Mouse (Mus musculus) limb, embryonic 13.5 days (tissue): ENCODE measurements around the gene Akt3. TPM values are rescaled to one million over a fixed set of nuclear protein-coding genes. Genes with fewer than 3 reads are reported as not detected.

Experiments used
- ATAC-seq: fragments of 200-750 bp; cut with Nextera tagmentation; 2 replicates; pipeline ENCODE4 v1.8.0; 2017; ENCODE audit warnings: low read depth, moderate number of reproducible peaks, moderate TSS enrichment; ENCODE audit not compliant: low FRiP score
- H3K27ac ChIP-seq: fragments of 300-500 bp; sonication (generic); 2 replicates; pipeline ENCODE4 v1.5.1; 2015; ENCODE audit warnings: inconsistent platforms, mild to moderate bottlenecking, moderate library complexity
- H3K27me3 ChIP-seq: fragments of 300-500 bp; sonication (generic); 2 replicates; pipeline ENCODE4 v1.6.1; 2015; ENCODE audit warnings: mild to moderate bottlenecking, inconsistent platforms
- H3K36me3 ChIP-seq: fragments of 300-500 bp; sonication (generic); 2 replicates; pipeline ENCODE4 v1.6.1; 2015; ENCODE audit warnings: inconsistent platforms, mild to moderate bottlenecking, moderate library complexity
- H3K4me1 ChIP-seq: fragments of 300-500 bp; sonication (generic); 2 replicates; pipeline ENCODE4 v1.6.1; 2015; ENCODE audit warnings: inconsistent platforms
- H3K4me2 ChIP-seq: fragments of 300-500 bp; sonication (generic); replicated peaks from 2 replicates; pipeline ENCODE4 v1.6.1; 2015; ENCODE audit warnings: inconsistent platforms, mild to moderate bottlenecking, moderate library complexity
- H3K4me3 ChIP-seq: fragments of 300-500 bp; sonication (generic); 2 replicates; pipeline ENCODE4 v1.5.1; 2015; ENCODE audit warnings: moderate library complexity, mild to moderate bottlenecking, inconsistent platforms
- H3K9ac ChIP-seq: fragments of 300-500 bp; sonication (generic); 2 replicates; pipeline ENCODE4 v1.6.1; 2015; ENCODE audit warnings: mild to moderate bottlenecking, inconsistent platforms
- H3K9me3 ChIP-seq: fragments of 300-500 bp; sonication (generic); 2 replicates; pipeline ENCODE4 v1.6.1; 2016; ENCODE audit warnings: inconsistent platforms
- WGBS: fragments of 180-500 bp; shearing (Covaris S2); methylation state at CpG from one replicate; pipeline ENCODE4 v1.1.7; 2015; 5-methylcytosine and 5-hydroxymethylcytosine counted together
- polyA plus RNA-seq: library from polyadenylated mRNA; unstranded; fragments of >200 nt; fragmentation: Nextera tagmentation; extraction: Ambion mirVana; gene quantifications from 2 replicates; pipeline ENCODE4 v1.2.1, GENCODE M21; 2015

Akt3 gene
- polyA plus RNA-seq = 6.8 and 7.1 TPM in 2 replicates

DNA sequence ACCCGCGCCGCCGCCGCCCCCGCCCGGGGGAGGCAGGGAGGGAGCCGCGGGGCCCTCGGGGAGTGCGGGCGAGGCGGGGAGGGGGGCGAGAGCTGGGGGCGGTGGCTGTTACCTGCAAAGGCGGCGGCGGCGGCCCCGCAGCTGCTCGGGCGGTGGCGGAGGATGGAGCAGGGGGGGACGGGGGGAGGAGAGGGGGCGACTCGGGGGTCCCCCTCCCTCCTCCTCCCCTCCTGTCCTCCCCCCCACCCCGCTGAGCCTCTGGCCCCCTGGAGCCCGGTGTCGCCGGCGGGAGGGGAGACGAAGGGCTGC is at the start of gene Akt3:
Akt3 (minus strand) TSS at position 170 of the 309 bp plus-strand sequence.
- peak; percentile 26 for ATAC-seq
- WGBS = 0% methylated on average over 3 of the region's 32 CpGs
- H3K4me1 ChIP-seq = peaks cover 30% of the 10 kb centered on the region

DNA sequence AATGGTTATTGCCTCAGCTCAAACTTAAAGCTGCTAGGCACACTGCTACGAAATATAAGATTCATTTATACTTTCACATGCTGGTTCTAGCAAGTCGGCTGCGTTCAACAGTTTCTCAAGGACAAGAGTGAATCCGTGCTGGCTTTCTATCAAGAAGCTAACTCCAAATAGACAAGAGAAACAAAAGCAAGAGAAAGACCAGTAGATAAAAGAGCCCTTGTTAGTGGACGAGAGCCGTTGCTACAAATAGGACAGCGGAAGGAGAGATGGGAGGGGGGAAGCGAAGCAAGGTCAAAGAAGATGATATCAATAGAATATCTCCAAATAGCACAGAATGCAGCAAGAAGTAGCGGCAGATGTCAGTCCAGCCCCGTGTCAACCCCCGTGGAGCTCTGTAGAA is 49.5 kb upstream of the Akt3 start:
- Histone ChIP-seq H3K4me1 (no peaks in the 10 kb centered on the region), H3K4me2 (no peak overlapping the region), H3K27me3 (no peaks in the 10 kb centered on the region), H3K36me3 (no peaks in the 10 kb centered on the region), H3K4me3 (no peak overlapping the region), H3K9ac (no peak overlapping the region), H3K9me3 (no peaks in the 10 kb centered on the region), H3K27ac (no peak overlapping the region)
- no peak for ATAC-seq
- 88% methylated on average over 11 of the region's 11 CpGs for WGBS

More for the DNA sequence above, at the start of gene Akt3:
- peak within 1 kb of the TSS; percentile 86 for H3K4me2 ChIP-seq
- H3K9ac ChIP-seq = peak within 1 kb of the TSS; percentile 86
- H3K36me3 ChIP-seq = no peaks in the 10 kb centered on the region
- peak within 1 kb of the TSS; percentile 85 for H3K4me3 ChIP-seq
- H3K27ac ChIP-seq = peak within 1 kb of the TSS; percentile 95
- no peaks in the 10 kb centered on the region for H3K9me3 ChIP-seq
- no peaks in the 10 kb centered on the region for H3K27me3 ChIP-seq

DNA sequence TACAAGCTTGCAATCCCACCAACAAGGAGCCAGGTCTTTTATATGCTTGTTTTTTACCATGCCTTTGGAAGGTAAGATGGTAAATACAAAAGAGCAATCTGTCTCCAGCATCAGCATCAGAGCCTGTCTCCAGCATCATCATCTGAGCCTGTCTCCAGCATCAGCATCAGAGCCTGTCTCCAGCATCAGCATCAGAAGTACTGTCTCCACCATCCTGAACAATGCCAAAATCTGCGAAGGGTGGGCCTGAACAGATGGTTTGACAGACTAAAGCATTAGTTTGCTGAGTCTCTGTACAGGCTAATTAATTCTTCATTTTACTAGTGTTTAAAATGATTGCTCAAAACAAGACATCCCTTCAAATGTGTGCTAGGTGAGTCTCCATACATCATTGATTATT is 40.2 kb upstream of the Akt3 start:
- no peak overlapping the region for H3K27ac ChIP-seq
- no peak for ATAC-seq
- no peak overlapping the region for H3K4me3 ChIP-seq
- no peak overlapping the region for H3K4me2 ChIP-seq
- WGBS = 93% methylated on average over 1 of the region's 1 CpGs
- no peaks in the 10 kb centered on the region for H3K27me3 ChIP-seq
- no peaks in the 10 kb centered on the region for H3K9me3 ChIP-seq
- no peaks in the 10 kb centered on the region for H3K36me3 ChIP-seq
- H3K9ac ChIP-seq = no peak overlapping the region
- H3K4me1 ChIP-seq = no peaks in the 10 kb centered on the region; the same call in 1 of the 2 replicates

DNA sequence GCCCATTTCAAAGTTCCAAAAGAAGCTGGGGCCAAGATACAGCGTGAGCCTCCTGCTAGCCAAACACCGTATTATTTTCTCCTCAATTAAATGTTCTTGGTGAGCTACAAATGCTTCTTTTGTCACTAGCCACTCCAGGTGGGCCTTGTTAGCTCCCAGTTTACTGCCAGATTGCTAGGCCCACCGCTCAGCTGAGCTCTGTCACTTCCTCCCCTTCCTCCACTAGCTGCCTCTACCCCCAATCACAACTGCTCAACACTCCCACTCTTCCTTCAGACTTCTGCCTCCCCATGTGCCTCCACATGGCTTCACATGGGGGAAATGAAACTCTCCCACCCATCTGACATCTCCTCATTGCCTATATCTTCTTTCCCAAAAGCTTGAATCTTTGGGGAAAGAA is 28.8 kb upstream of the Akt3 start:
- Histone ChIP-seq H3K9ac (no peak overlapping the region), H3K4me1 (no peaks in the 10 kb centered on the region), H3K27me3 (no peaks in the 10 kb centered on the region), H3K36me3 (no peaks in the 10 kb centered on the region), H3K4me3 (no peak overlapping the region), H3K9me3 (no peaks in the 10 kb centered on the region), H3K4me2 (no peak overlapping the region), H3K27ac (no peak overlapping the region)
- ATAC-seq = no peak
- 20% methylated on average over 3 of the region's 3 CpGs for WGBS

DNA sequence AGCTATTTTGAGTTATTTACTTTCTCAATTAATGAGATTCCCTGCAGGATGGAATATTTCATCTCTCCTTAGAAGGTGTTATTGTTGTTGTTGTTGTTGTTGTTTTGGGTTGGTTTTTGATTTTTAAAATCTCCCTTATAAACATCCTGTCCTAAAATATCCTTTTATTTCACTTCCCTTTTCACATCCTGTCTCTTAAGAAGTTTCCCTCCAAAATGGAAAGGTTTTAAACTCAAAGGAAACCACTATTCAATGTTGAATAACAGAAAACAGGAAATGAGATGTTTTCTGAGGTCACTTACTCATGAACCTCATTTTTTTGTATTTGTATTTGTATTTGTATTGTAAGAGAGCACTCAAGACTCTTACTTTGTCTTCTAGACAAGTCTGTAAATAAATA is 23.9 kb upstream of the Akt3 start:
- Histone ChIP-seq H3K4me2 (no peak overlapping the region), H3K27me3 (no peaks in the 10 kb centered on the region), H3K9me3 (no peaks in the 10 kb centered on the region), H3K4me1 (no peaks in the 10 kb centered on the region), H3K9ac (no peak overlapping the region), H3K27ac (no peak overlapping the region), H3K4me3 (no peak overlapping the region), H3K36me3 (no peaks in the 10 kb centered on the region)
- no peak for ATAC-seq

DNA sequence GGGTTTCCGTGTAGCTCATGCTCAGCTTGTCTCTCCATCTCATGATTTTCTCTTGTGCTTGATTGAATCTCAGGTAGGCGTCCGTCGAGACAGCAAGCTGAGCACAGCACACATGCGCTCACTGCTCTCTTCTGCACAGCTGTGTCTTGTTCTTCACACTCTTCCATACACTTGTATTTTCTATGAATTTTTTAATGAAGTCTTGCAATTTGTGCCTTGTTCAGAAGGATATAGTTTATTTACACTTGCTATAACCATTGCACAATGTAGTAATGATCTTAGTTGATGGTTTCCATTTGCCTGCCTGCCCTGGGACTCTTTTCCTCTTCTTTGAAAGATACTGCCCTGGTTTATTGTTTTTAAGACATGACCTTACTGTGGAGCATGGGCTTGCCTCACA is 19.4 kb upstream of the Akt3 start:
- H3K36me3 ChIP-seq = no peaks in the 10 kb centered on the region
- H3K4me3 ChIP-seq = no peak overlapping the region
- H3K9me3 ChIP-seq = no peaks in the 10 kb centered on the region
- H3K27me3 ChIP-seq = no peaks in the 10 kb centered on the region
- no peak overlapping the region for H3K9ac ChIP-seq
- no peak overlapping the region for H3K27ac ChIP-seq
- H3K4me1 ChIP-seq = no peaks in the 10 kb centered on the region
- no peak overlapping the region for H3K4me2 ChIP-seq
- ATAC-seq = no peak
- 92% methylated on average over 5 of the region's 5 CpGs for WGBS

DNA sequence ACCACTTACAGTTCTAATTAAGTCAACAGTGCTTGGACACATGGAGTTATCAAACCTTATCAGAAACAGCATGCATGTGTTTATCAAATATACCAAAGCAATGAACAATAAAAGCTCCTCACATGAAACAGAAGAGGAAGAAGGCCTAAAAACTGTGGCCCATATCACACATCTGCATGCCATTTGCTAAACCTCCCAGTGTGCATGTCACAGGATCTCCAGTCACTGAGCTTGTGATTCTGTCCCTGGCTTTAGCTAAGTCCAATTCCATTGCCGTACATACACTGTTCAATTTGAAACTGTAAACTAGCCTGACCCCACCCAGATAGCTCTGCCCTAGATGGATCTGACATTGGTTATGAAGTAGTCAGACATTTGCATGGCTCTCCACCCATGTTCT is 9.6 kb upstream of the Akt3 start:
- Histone ChIP-seq H3K4me1 (no peaks in the 10 kb centered on the region), H3K27ac (no peak overlapping the region), H3K36me3 (no peaks in the 10 kb centered on the region), H3K9ac (no peak overlapping the region), H3K4me3 (no peak overlapping the region), H3K4me2 (no peak overlapping the region), H3K9me3 (no peaks in the 10 kb centered on the region), H3K27me3 (no peaks in the 10 kb centered on the region)
- WGBS = 63% methylated on average over 1 of the region's 1 CpGs
- ATAC-seq = no peak

DNA sequence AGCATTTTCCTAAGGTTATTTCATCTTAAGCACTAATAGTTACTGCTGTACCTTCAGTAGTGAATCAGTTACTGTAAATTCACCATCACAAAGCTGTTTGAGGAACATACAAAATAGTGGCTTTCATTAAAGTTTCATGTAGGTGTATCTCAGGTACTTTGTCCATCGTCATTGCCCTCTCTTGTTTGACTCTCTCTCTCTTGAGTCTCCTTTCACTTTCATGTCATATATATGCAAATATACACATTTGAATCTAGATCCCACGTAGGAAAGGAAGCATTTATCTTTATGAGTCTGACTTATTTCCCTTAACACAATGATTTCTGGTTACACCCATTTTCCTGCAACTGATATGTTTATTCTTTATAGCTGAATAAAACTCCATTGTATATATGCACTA is 4.9 kb upstream of the Akt3 start:
- Histone ChIP-seq H3K9me3 (no peaks in the 10 kb centered on the region), H3K9ac (no peak overlapping the region), H3K27me3 (no peaks in the 10 kb centered on the region), H3K27ac (no peak overlapping the region), H3K4me2 (no peak overlapping the region), H3K4me3 (no peak overlapping the region), H3K4me1 (peaks cover 28% of the 10 kb centered on the region), H3K36me3 (no peaks in the 10 kb centered on the region)
- no peak for ATAC-seq
- 75% methylated on average over 2 of the region's 2 CpGs for WGBS

DNA sequence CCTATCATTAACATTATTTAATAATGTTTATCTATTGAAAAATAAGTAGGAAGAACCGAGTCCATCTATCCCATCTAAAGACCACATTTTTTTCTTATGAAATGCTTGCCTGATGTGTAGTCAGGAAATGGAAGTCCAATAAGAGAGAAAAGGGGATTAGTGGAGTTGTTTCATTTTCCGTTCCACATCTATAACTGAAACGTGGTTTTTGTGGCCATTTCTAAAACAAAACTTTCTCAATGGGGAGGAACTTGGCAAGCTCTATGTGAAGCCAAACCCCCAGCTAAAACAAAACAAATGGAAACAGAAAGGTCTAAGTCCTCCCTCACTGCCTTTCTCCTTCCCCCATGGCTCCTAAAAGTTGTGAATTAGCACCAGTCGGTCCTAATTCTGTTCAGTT is 2.8 kb upstream of the Akt3 start:
- no peaks in the 10 kb centered on the region for H3K27me3 ChIP-seq
- no peaks in the 10 kb centered on the region for H3K9me3 ChIP-seq
- H3K27ac ChIP-seq = no peak overlapping the region
- 0 out of 2 replicates have a peak overlapping the region, but pooled peaks have one; percentile 11 for H3K4me2 ChIP-seq
- no peak overlapping the region for H3K9ac ChIP-seq
- no peaks in the 10 kb centered on the region for H3K36me3 ChIP-seq
- ATAC-seq = no peak
- H3K4me3 ChIP-seq = no peak overlapping the region
- H3K4me1 ChIP-seq = peaks cover 30% of the 10 kb centered on the region
- 35% methylated on average over 4 of the region's 4 CpGs for WGBS

DNA sequence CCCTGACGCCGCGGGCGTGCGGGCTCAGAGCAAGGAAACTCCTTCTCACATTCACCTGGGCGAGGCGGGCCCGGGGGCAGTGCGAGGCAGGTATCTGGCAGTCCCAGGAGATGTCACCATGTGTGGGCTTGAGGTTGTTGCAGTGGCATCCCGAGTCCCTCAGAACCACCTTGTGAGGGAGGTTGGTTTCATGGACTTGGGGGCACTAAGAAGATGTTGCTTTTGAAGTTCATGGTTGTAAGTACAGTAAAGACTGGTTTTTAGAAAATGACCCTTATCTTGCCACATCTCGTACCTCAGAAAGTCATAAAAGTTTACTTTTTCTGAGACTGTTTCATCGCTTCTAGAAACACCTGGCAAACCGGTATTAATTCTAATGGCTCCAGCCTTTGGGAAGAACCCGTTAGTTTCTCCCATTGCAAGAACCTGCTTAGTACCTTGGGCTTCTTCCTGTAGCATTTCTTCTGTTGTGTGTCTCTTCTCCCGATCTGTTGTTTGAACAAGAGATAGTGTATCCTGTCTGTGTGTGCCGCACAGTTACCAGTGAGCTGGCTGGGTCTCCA is 1.1 kb upstream of the Akt3 start:
- H3K9me3 ChIP-seq = no peaks in the 10 kb centered on the region
- H3K36me3 ChIP-seq = no peaks in the 10 kb centered on the region
- H3K4me1 ChIP-seq = peaks cover 30% of the 10 kb centered on the region
- ATAC-seq = no peak
- WGBS = 18% methylated on average over 16 of the region's 16 CpGs
- H3K4me2 ChIP-seq = peak overlapping the region; percentile 86
- peak overlapping the region; percentile 85 for H3K4me3 ChIP-seq
- H3K9ac ChIP-seq = peak overlapping the region; percentile 86
- no peaks in the 10 kb centered on the region for H3K27me3 ChIP-seq
- peak overlapping the region; percentile 95 for H3K27ac ChIP-seq

DNA sequence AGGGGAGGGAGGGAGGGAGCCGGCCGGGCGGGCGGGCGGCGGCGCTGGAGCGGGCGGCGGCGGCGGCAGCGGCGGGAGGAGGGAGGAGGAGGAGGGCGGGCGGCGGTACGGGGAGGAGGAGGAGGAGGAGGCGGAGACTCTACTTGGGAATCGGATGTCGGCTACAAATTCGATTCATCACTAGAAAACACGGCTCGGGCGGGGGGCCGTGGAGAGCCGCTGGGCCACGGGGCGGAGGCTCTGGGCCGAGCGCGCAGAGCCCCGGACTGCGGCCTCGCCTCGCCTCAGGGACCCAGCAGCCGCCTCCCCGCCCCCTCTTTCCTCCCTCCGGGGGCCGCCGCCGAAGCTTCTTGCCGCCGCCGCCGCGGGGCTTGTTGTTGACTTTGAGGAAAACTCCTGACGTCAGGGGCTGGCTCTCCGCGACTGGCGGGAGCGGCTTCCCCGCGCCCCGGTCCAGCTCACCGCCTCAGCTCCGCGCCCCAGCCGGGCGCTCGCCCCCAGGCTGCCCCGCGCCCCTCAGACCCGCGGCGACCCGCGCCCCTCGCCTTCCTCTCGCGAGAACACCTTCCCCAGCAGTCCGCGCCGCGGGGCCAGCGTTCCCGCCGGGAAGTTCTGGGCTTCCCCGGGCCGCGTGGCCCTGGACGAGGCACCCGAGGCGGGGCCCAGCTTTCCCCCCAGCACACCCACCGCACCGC is 487 bp upstream of the Akt3 start:
- H3K9ac ChIP-seq = peak overlapping the region; percentile 86

DNA sequence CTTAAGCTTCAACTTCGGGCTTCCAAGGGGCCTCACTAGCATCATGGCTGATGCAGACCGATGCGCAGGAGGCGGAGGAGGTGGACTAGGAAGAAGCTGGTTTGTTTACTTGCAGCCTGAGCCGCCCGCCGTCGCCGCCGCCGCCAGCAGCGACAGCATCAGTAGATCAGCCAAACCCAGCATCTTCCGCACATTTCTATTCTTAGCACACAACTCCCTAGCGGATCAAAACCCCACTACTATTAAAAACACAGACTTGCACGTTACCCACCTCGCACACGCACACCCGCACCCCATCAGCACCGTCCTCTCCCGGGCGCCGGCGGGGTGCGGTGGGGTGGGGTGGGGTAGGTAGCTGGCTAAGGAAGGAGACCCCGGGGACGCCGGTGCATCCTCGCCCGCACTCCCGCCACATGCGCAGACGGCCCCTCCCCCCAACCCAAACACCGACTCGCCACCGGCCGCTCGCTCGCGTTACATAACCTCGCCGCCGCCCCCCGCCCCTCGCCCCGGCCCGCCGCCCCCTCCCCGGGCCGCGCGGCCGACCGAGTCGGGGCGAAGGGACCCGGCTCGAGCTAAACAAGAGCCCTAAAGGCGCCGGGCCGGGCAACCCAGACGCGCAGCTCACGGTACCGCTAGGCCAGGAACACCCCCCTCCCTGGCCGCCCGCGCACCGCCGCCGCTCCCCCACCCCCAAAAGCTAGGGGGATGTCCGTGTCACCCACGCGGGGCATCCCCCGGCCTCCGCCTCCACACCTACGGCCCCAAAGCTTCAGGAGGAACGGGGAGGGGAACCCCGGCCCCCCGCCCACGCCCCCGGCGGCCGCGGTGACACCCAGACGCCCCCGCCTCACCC is 597 bp downstream of the Akt3 start:
- H3K4me3 ChIP-seq = peak overlapping the region; percentile 85
- under 1% methylated on average over 56 of the region's 86 CpGs for WGBS
- H3K36me3 ChIP-seq = no peaks in the 10 kb centered on the region
- H3K9me3 ChIP-seq = no peaks in the 10 kb centered on the region
- H3K27ac ChIP-seq = peak overlapping the region; percentile 95
- H3K9ac ChIP-seq = peak overlapping the region; percentile 86
- H3K4me1 ChIP-seq = peaks cover 30% of the 10 kb centered on the region
- H3K27me3 ChIP-seq = no peaks in the 10 kb centered on the region
- peak overlapping the region; percentile 86 for H3K4me2 ChIP-seq
- peak; percentile 29 for ATAC-seq

More for the DNA sequence above, 487 bp upstream of the Akt3 start:
- Histone ChIP-seq H3K4me1 (peaks cover 30% of the 10 kb centered on the region), H3K4me2 (peak overlapping the region; percentile 86), H3K9me3 (no peaks in the 10 kb centered on the region), H3K4me3 (peak overlapping the region; percentile 85), H3K27me3 (no peaks in the 10 kb centered on the region), H3K36me3 (no peaks in the 10 kb centered on the region), H3K27ac (peak overlapping the region; percentile 95)
- under 1% methylated on average over 68 of the region's 86 CpGs for WGBS
- ATAC-seq = peak; percentile 94
